Mouse (Mus musculus) forebrain, embryonic 16.5 days (tissue): Measurements from ENCODE around the gene Smyd1. TPM values are rescaled to one million over a fixed set of nuclear protein-coding genes. Genes with fewer than 3 reads are reported as not detected.
"Not testable (repeated sequence)": the region's sequence is repeated elsewhere in the genome, so short reads cannot be mapped to it uniquely, and the experiment has no call there.

Experiments
- ATAC-seq: fragments of 200-750 bp; cut with Nextera tagmentation; 2 replicates; pipeline ENCODE4 v1.8.0; 2017; ENCODE audit warnings: mild to moderate bottlenecking, moderate library complexity
- H3K27ac ChIP-seq: fragments of 300-500 bp; sonication (generic); 2 replicates; pipeline ENCODE4 v1.5.1; 2014; ENCODE audit warnings: low read length, control low read depth
- H3K27me3 ChIP-seq: fragments of 300-500 bp; sonication (generic); replicated peaks from 2 replicates; pipeline ENCODE4 v1.6.1; 2014; ENCODE audit warnings: low read length; ENCODE audit not compliant: control insufficient read depth, insufficient read depth
- H3K36me3 ChIP-seq: fragments of 300-500 bp; sonication (generic); 2 replicates; pipeline ENCODE4 v1.6.1; 2014; ENCODE audit not compliant: control insufficient read depth, insufficient read depth
- H3K4me1 ChIP-seq: fragments of 300-500 bp; sonication (generic); replicated peaks from 2 replicates; pipeline ENCODE4 v1.6.1; 2014; ENCODE audit warnings: low read length; ENCODE audit not compliant: control insufficient read depth, insufficient read depth
- H3K4me2 ChIP-seq: fragments of 300-500 bp; sonication (generic); 2 replicates; pipeline ENCODE4 v1.6.1; 2014; ENCODE audit warnings: mild to moderate bottlenecking, low read length, control low read depth
- H3K4me3 ChIP-seq: fragments of 300-500 bp; sonication (generic); replicated peaks from 2 replicates; pipeline ENCODE4 v1.5.1; 2014; ENCODE audit warnings: mild to moderate bottlenecking, low read length, control low read depth
- H3K9ac ChIP-seq: fragments of 300-500 bp; sonication (generic); replicated peaks from 2 replicates; pipeline ENCODE4 v1.6.1; 2014; ENCODE audit warnings: low read depth, low read length, control low read depth
- H3K9me3 ChIP-seq: fragments of 300-500 bp; sonication (generic); 2 replicates; pipeline ENCODE4 v1.6.1; 2016; ENCODE audit warnings: low read length; ENCODE audit not compliant: control insufficient read depth
- WGBS: fragments of 180-500 bp; shearing (Covaris S2); extraction: QIAGEN DNeasy Blood & Tissue Kit; methylation state at CpG from one replicate; pipeline ENCODE4 v1.1.7; 2014; 5-methylcytosine and 5-hydroxymethylcytosine counted together
- polyA plus RNA-seq: library from polyadenylated mRNA; unstranded; fragments of >200 nt; fragmentation: Nextera tagmentation; extraction: Ambion mirVana; gene quantifications from 2 replicates; pipeline ENCODE4 v1.2.1, GENCODE M21; 2015

Smyd1 gene
- polyA plus RNA-seq, 1 experiment from 2014 or later, result 0.25 TPM

GRCm38 (mm10) chr6:71271057-71271388 is 51.0 kb downstream of the Smyd1 start:
- Histone ChIP-seq H3K27me3 (no peaks in the 10 kb centered on the region), H3K9ac (peak overlapping the region; percentile 99), H3K9me3 (no peaks in the 10 kb centered on the region), H3K4me3 (peak overlapping the region; percentile 85), H3K27ac (peak overlapping the region; percentile 93), H3K36me3 (no peaks in the 10 kb centered on the region), H3K4me2 (peak overlapping the region; percentile 77), H3K4me1 (peaks cover 16% of the 10 kb centered on the region)
- 2% methylated on average over 8 of the region's 8 CpGs for WGBS
- peak; percentile 70 for ATAC-seq

GRCm38 (mm10) chr6:71270301-71271056 is 51.6 kb downstream of the Smyd1 start:
- no peaks in the 10 kb centered on the region for H3K9me3 ChIP-seq
- H3K4me2 ChIP-seq, result peak overlapping the region; percentile 77
- no peaks in the 10 kb centered on the region for H3K27me3 ChIP-seq
- peaks cover 16% of the 10 kb centered on the region for H3K4me1 ChIP-seq
- no peaks in the 10 kb centered on the region for H3K36me3 ChIP-seq
- WGBS, result 26% methylated on average over 13 of the region's 14 CpGs
- no peak; the same call in none of the 2 replicates for ATAC-seq
- H3K4me3 ChIP-seq, result peak overlapping the region; percentile 85
- peak overlapping the region; percentile 99 for H3K9ac ChIP-seq
- peak overlapping the region; percentile 93 for H3K27ac ChIP-seq

GRCm38 (mm10) chr6:71269686-71270050 is 52.4 kb downstream of the Smyd1 start:
- H3K4me2 ChIP-seq, H3K9ac ChIP-seq, H3K27me3 ChIP-seq, H3K9me3 ChIP-seq, H3K4me3 ChIP-seq, H3K36me3 ChIP-seq, H3K27ac ChIP-seq, ATAC-seq: not testable (repeated sequence)
- 90% methylated on average over 6 of the region's 6 CpGs for WGBS
- peaks cover 16% of the 10 kb centered on the region for H3K4me1 ChIP-seq

- Histone ChIP-seq H3K27me3 (no peaks in the 10 kb centered on the region), H3K4me3 (no peak overlapping the region), H3K4me2 (no peak overlapping the region), H3K4me1 (peaks cover 16% of the 10 kb centered on the region), H3K27ac (no peak overlapping the region), H3K9ac (no peak overlapping the region), H3K9me3 (no peaks in the 10 kb centered on the region), H3K36me3 (no peaks in the 10 kb centered on the region)
- 65% methylated on average over 7 of the region's 7 CpGs for WGBS
- ATAC-seq, result no peak
Observed at GRCm38 (mm10) chr6:71268929-71269685, 52.9 kb downstream of the Smyd1 start.

- not testable (repeated sequence) for ATAC-seq, H3K36me3 ChIP-seq, H3K9ac ChIP-seq, H3K27me3 ChIP-seq, H3K27ac ChIP-seq, H3K4me3 ChIP-seq, H3K4me2 ChIP-seq, H3K9me3 ChIP-seq
- WGBS, result 62% methylated on average over 7 of the region's 7 CpGs
- peaks cover 12% of the 10 kb centered on the region for H3K4me1 ChIP-seq
Observed at GRCm38 (mm10) chr6:71267603-71268002, 54.4 kb downstream of the Smyd1 start.

- no peak for ATAC-seq
- no peaks in the 10 kb centered on the region for H3K27me3 ChIP-seq
- H3K4me2 ChIP-seq, result no peak overlapping the region
- H3K27ac ChIP-seq, result no peak overlapping the region
- 79% methylated on average over 8 of the region's 8 CpGs for WGBS
- no peak overlapping the region for H3K4me3 ChIP-seq
- H3K36me3 ChIP-seq, result no peaks in the 10 kb centered on the region
- no peaks in the 10 kb centered on the region for H3K9me3 ChIP-seq
- H3K4me1 ChIP-seq, result no peaks in the 10 kb centered on the region
- H3K9ac ChIP-seq, result no peak overlapping the region
Observed at GRCm38 (mm10) chr6:71262142-71262833, 59.7 kb downstream of the Smyd1 start.

GRCm38 (mm10) chr6:71261060-71261459 is 61.0 kb downstream of the Smyd1 start:
- Histone ChIP-seq H3K9me3 (no peaks in the 10 kb centered on the region), H3K27me3 (no peaks in the 10 kb centered on the region), H3K36me3 (no peaks in the 10 kb centered on the region), H3K4me1 (no peaks in the 10 kb centered on the region), H3K27ac (no peak overlapping the region), H3K4me2 (no peak overlapping the region), H3K4me3 (no peak overlapping the region), H3K9ac (no peak overlapping the region)
- no peak for ATAC-seq
- WGBS, result 85% methylated on average over 3 of the region's 3 CpGs

GRCm38 (mm10) chr6:71260051-71260640 is 61.9 kb downstream of the Smyd1 start:
- Histone ChIP-seq H3K27me3 (no peaks in the 10 kb centered on the region), H3K4me3 (no peak overlapping the region), H3K36me3 (no peaks in the 10 kb centered on the region), H3K27ac (no peak overlapping the region), H3K9ac (no peak overlapping the region), H3K4me2 (no peak overlapping the region), H3K9me3 (no peaks in the 10 kb centered on the region), H3K4me1 (no peaks in the 10 kb centered on the region)
- WGBS, result 59% methylated on average over 6 of the region's 6 CpGs
- no peak for ATAC-seq

- H3K27ac ChIP-seq, result no peak overlapping the region
- H3K9ac ChIP-seq, result no peak overlapping the region
- H3K4me3 ChIP-seq, result no peak overlapping the region
- no peak for ATAC-seq
- WGBS, result 88% methylated on average over 4 of the region's 4 CpGs
- no peak overlapping the region for H3K4me2 ChIP-seq
- no peaks in the 10 kb centered on the region for H3K4me1 ChIP-seq
- H3K27me3 ChIP-seq, result no peaks in the 10 kb centered on the region
- H3K9me3 ChIP-seq, result no peaks in the 10 kb centered on the region
- H3K36me3 ChIP-seq, result no peaks in the 10 kb centered on the region
Observed at GRCm38 (mm10) chr6:71259166-71259565, 62.9 kb downstream of the Smyd1 start.
